Mouse (Mus musculus) monocyte, adult 2 months (primary cell): ENCODE data around the gene Amer3.
"Not testable (repeated sequence)": the region's sequence is repeated elsewhere in the genome, so short reads cannot be mapped to it uniquely, and the experiment has no call there.

Experiments
- DNase-seq, 2 experiments: peaks; one replicate each; pipeline ENCODE4 v3.0.0; 2022; ENCODE audit warnings: low spot score in 2 of 2, low read depth in 1 of 2

Gene Amer3

GRCm38 (mm10) chr1:34578851-34579781 is at the start of gene Amer3:
Gene Amer3 (plus strand): TSS chr1:34579657.
- DNase-seq = peak in 1 of 2 experiments; percentile 6

GRCm38 (mm10) chr1:34534574-34534973 is 44.9 kb upstream of the Amer3 start:
- not testable (repeated sequence) for DNase-seq

- DNase-seq = not testable (repeated sequence)
These were observed 44.3 kb upstream of the Amer3 start, which contains the start of gene Cfc1 for GRCm38 (mm10) chr1:34535043-34535698. Gene Cfc1 (plus strand): TSS chr1:34535648.

- DNase-seq = no peak
These were observed 43.1 kb upstream of the Amer3 start for GRCm38 (mm10) chr1:34536291-34536766.

GRCm38 (mm10) chr1:34536767-34537485 is 42.5 kb upstream of the Amer3 start:
- no peak for DNase-seq

- no peak for DNase-seq
These were observed 32.4 kb upstream of the Amer3 start for GRCm38 (mm10) chr1:34547074-34547473.

- no peak for DNase-seq
These were observed 25.8 kb upstream of the Amer3 start for GRCm38 (mm10) chr1:34553690-34554089.

GRCm38 (mm10) chr1:34554275-34554674 is 25.2 kb upstream of the Amer3 start:
- no peak for DNase-seq

GRCm38 (mm10) chr1:34560843-34561242 is 18.6 kb upstream of the Amer3 start, which contains the start of gene Prss40:
Gene Prss40 (minus strand): TSS chr1:34560943.
- DNase-seq = no peak

- no peak for DNase-seq
These were observed 14.9 kb upstream of the Amer3 start for GRCm38 (mm10) chr1:34564383-34565045.

- DNase-seq = no peak
These were observed 11.3 kb upstream of the Amer3 start for GRCm38 (mm10) chr1:34568120-34568519.

- DNase-seq = no peak
These were observed 9.6 kb upstream of the Amer3 start for GRCm38 (mm10) chr1:34569876-34570275.

- DNase-seq = no peak
These were observed 8.0 kb upstream of the Amer3 start for GRCm38 (mm10) chr1:34571431-34571830.

- no peak for DNase-seq
These were observed 6.2 kb upstream of the Amer3 start for GRCm38 (mm10) chr1:34573221-34573620.

- DNase-seq = no peak
These were observed 412 bp downstream of the Amer3 start for GRCm38 (mm10) chr1:34579782-34580356.

GRCm38 (mm10) chr1:34582218-34582617 is 2.8 kb downstream of the Amer3 start:
- no peak for DNase-seq

GRCm38 (mm10) chr1:34583821-34584263 is 4.4 kb downstream of the Amer3 start:
- no peak for DNase-seq

GRCm38 (mm10) chr1:34584736-34585135 is 5.3 kb downstream of the Amer3 start:
- no peak for DNase-seq

GRCm38 (mm10) chr1:34587298-34588096 is 8.0 kb downstream of the Amer3 start:
- no peak for DNase-seq
